Mouse (Mus musculus) forebrain, embryonic 14.5 days (tissue): Measurements from ENCODE around the gene Myo3b. TPM values are rescaled to one million over a fixed set of nuclear protein-coding genes. Genes with fewer than 3 reads are reported as not detected.

ENCODE experiments used
- ATAC-seq: fragments of 200-750 bp; cut with Nextera tagmentation; 2 replicates; pipeline ENCODE4 v1.8.0; 2017; ENCODE audit warnings: mild to moderate bottlenecking, moderate library complexity
- DNase-seq: peaks from one replicate; pipeline ENCODE4 v3.0.0-alpha.2; 2015; ENCODE audit warnings: low spot score
- H3K27ac ChIP-seq: fragments of 300-500 bp; sonication (generic); 2 replicates; pipeline ENCODE4 v1.5.1; 2014; ENCODE audit warnings: low read depth, mild to moderate bottlenecking, control low read depth, low read length, moderate library complexity
- H3K27me3 ChIP-seq: fragments of 300-500 bp; sonication (generic); replicated peaks from 2 replicates; pipeline ENCODE4 v1.6.1; 2014; ENCODE audit warnings: low read length, control low read depth, mixed read lengths; ENCODE audit not compliant: control insufficient read depth, insufficient read depth
- H3K36me3 ChIP-seq: fragments of 300-500 bp; sonication (generic); 2 replicates; pipeline ENCODE4 v1.6.1; 2014; ENCODE audit warnings: low read length, control low read depth; ENCODE audit not compliant: control insufficient read depth, insufficient read depth
- H3K4me1 ChIP-seq: fragments of 300-500 bp; sonication (generic); 2 replicates; pipeline ENCODE4 v1.6.1; 2014; ENCODE audit warnings: antibody characterized with exemption, low read length, control low read depth; ENCODE audit not compliant: control insufficient read depth, insufficient read depth
- H3K4me2 ChIP-seq: fragments of 300-500 bp; sonication (generic); 2 replicates; pipeline ENCODE4 v1.6.1; 2014; ENCODE audit warnings: mild to moderate bottlenecking, control low read depth, low read length
- H3K4me3 ChIP-seq: fragments of 300-500 bp; sonication (generic); 2 replicates; pipeline ENCODE4 v1.5.1; 2014; ENCODE audit warnings: low read depth, low read length, control low read depth
- H3K9ac ChIP-seq: fragments of 300-500 bp; sonication (generic); 2 replicates; pipeline ENCODE4 v1.6.1; 2014; ENCODE audit warnings: mild to moderate bottlenecking, low read length, control low read depth, moderate library complexity
- H3K9me3 ChIP-seq: fragments of 300-500 bp; sonication (generic); replicated peaks from 2 replicates; pipeline ENCODE4 v1.6.1; 2016; ENCODE audit warnings: low read length, control low read depth, mixed read lengths; ENCODE audit not compliant: control insufficient read depth
- WGBS: fragments of 180-500 bp; shearing (Covaris S2); extraction: QIAGEN DNeasy Blood & Tissue Kit; methylation state at CpG from one replicate; pipeline ENCODE4 v1.1.7; 2014; 5-methylcytosine and 5-hydroxymethylcytosine counted together
- polyA plus RNA-seq: library from polyadenylated mRNA; unstranded; fragments of >200 nt; fragmentation: Nextera tagmentation; extraction: Ambion mirVana; gene quantifications from 2 replicates; pipeline ENCODE4 v1.2.1, GENCODE M21; 2014

Myo3b gene
- polyA plus RNA-seq, 1 experiment from 2014 or later: 0.09 TPM

DNA sequence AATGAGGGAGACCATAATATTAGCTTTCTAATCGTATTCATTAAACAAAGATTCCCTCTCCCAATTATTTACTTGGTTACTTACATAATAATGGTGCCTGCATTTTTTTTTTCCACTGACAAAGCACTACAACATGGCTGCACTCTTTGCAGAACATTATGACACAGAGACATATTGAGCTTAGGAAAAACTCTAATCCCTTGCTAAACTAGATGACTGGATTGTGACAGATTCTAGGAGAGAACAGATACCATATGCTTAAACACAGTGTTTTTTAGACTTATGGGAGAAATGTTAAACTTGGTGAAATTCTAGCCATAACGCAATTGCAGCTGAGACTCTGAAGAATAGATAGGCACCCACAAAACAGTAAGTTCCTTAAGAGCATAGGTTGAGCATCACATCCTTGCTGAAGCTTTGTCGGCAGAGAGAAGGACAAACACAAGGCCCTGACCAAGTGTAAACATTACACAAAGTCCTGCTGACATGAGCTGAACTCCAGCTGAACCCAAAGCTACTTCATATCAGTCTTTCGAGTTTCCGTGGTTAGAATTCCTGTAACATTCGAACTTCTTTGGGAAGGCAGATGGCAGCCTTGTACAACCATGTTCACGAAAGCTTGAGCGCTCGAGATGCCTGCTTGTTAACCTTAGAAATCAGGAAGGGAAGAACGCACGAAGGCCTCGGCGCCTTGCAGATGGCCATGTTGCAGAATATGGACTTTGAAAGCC lies 382.4 kb downstream of the Myo3b start:
- Histone ChIP-seq H3K9ac (no peak overlapping the region), H3K27ac (no peak overlapping the region), H3K4me2 (no peak overlapping the region), H3K36me3 (no peaks in the 10 kb centered on the region), H3K27me3 (no peaks in the 10 kb centered on the region), H3K9me3 (no peaks in the 10 kb centered on the region), H3K4me3 (no peak overlapping the region), H3K4me1 (no peaks in the 10 kb centered on the region)
- DNase-seq: no peak
- WGBS: 87% methylated on average over 13 of the region's 13 CpGs
- ATAC-seq: no peak

DNA sequence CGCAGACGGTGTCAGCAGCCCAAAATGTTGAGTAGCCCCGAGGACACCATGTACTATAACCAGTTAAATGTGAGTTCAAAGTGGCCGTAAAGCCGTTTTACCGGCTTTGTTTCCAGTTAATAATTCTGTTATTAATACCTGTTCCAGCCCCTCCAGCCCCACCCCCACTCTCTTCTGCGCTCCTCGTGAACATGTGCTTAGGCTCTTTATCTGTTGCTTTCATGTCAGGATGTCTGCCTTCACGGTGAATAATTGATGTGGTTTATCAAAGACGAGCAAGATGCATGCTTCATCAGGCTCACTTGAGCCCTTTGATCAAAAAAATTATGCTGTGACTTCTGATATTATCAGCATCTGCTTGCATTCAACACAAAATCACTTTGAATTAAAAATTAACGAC lies 386.7 kb downstream of the Myo3b start:
- no peak for DNase-seq
- ATAC-seq: no peak
- no peak overlapping the region for H3K4me3 ChIP-seq
- H3K9me3 ChIP-seq: no peaks in the 10 kb centered on the region
- no peaks in the 10 kb centered on the region for H3K27me3 ChIP-seq
- H3K9ac ChIP-seq: no peak overlapping the region
- no peaks in the 10 kb centered on the region for H3K4me1 ChIP-seq
- no peak overlapping the region for H3K27ac ChIP-seq
- no peaks in the 10 kb centered on the region for H3K36me3 ChIP-seq
- no peak overlapping the region for H3K4me2 ChIP-seq
- 74% methylated on average over 11 of the region's 11 CpGs for WGBS

- Histone ChIP-seq H3K36me3 (no peaks in the 10 kb centered on the region), H3K9me3 (0 out of 2 replicates have a peak, but pooled peaks cover under 1% of the 10 kb centered on the region), H3K4me3 (no peak overlapping the region), H3K27me3 (no peaks in the 10 kb centered on the region), H3K9ac (no peak overlapping the region), H3K4me1 (peaks cover 4% of the 10 kb centered on the region), H3K27ac (no peak overlapping the region), H3K4me2 (peak overlapping the region; percentile 34; the same call in 1 of the 2 replicates)
- DNase-seq: peak; percentile 85
- peak; percentile 71 for ATAC-seq
- WGBS: 0% methylated on average over 4 of the region's 4 CpGs
These were observed 404.1 kb downstream of the Myo3b start for GRCm38 (mm10) chr2:70443035-70443434.

DNA sequence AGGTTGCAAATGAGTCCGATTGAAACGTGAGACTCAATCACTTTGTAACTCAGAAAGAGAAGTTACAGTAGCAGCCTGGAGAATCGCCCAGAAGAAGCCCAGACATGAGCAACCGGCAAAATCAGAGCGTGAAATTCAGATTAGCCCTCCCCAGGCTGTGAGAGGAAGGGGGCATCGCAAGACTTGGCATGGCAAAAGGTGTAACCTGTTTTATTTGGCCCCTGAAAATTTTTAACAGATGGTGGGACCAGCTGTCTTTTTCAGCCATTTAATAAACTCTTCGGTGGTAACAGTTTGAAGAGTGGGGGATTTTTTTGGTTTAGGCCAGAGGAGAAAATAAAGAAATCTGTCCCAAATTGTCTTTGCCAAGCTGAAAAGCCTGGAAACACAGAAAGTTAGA lies 405.2 kb downstream of the Myo3b start:
- H3K27me3 ChIP-seq: no peaks in the 10 kb centered on the region
- no peak overlapping the region for H3K4me3 ChIP-seq
- DNase-seq: peak; percentile 85
- no peaks in the 10 kb centered on the region for H3K9me3 ChIP-seq
- 11% methylated on average over 7 of the region's 7 CpGs for WGBS
- no peak overlapping the region for H3K27ac ChIP-seq
- no peaks in the 10 kb centered on the region for H3K36me3 ChIP-seq
- no peak overlapping the region for H3K9ac ChIP-seq
- peak; percentile 77; the same call in 1 of the 2 replicates for ATAC-seq
- H3K4me1 ChIP-seq: peaks cover 4% of the 10 kb centered on the region
- peak overlapping the region; percentile 34 for H3K4me2 ChIP-seq

DNA sequence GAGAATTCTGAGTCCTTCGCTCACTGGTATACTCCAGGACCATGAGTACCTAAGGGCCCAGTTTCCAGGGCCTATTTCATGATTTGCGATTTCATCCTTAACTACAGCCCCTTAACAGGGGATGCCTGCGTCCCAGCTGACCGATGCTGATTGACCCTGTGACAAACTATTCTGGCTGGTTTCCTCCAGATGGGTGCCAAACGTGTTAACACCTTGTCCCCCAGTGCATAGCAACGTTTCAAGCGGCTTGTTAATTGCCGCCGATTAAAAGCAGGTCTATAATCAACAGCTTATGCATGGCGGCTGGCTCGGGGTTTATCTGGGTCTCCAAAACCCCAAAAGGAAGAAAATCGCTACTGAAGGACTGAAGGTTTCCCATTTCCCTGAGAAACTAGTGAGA lies 417.3 kb downstream of the Myo3b start:
- H3K36me3 ChIP-seq: no peaks in the 10 kb centered on the region
- H3K27ac ChIP-seq: no peak overlapping the region
- H3K9ac ChIP-seq: 0 out of 2 replicates have a peak overlapping the region, but pooled peaks have one; percentile 29
- WGBS: 10% methylated on average over 12 of the region's 12 CpGs
- ATAC-seq (peak; percentile 54; the same call in 1 of the 2 replicates), DNase-seq (peak; percentile 68)
- no peaks in the 10 kb centered on the region for H3K9me3 ChIP-seq
- H3K4me2 ChIP-seq: peak overlapping the region; percentile 42
- H3K4me3 ChIP-seq: peak overlapping the region; percentile 11; the same call in 1 of the 2 replicates
- H3K27me3 ChIP-seq: no peaks in the 10 kb centered on the region
- no peaks in the 10 kb centered on the region for H3K4me1 ChIP-seq

GRCm38 (mm10) chr2:70463606-70464005 lies 424.7 kb downstream of the Myo3b start:
- 82% methylated on average over 1 of the region's 1 CpGs for WGBS
- H3K4me1 ChIP-seq: no peaks in the 10 kb centered on the region
- H3K27me3 ChIP-seq: no peaks in the 10 kb centered on the region
- no peak overlapping the region for H3K4me3 ChIP-seq
- H3K9me3 ChIP-seq: no peaks in the 10 kb centered on the region
- DNase-seq (no peak), ATAC-seq (no peak)
- no peak overlapping the region for H3K9ac ChIP-seq
- H3K36me3 ChIP-seq: no peaks in the 10 kb centered on the region
- no peak overlapping the region for H3K27ac ChIP-seq
- no peak overlapping the region for H3K4me2 ChIP-seq

DNA sequence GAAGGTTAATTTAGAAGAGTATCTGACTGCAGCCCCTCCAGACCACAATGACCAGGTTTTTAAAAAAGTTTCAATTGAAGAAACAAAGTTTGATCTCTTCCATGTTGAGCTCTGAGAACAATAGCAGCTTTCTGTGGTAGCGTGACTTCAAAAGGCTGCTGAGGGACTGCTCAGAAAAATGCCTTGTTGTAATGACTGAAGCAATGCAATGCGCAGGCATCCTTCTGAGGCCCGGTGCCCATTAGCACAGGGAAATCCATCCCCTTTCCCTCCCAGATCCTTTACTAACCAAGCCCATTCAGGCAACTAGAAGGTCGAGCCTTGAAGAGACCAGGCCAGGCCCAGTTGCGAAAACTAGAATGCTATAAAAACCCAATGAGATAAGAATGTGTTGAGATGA lies 432.2 kb downstream of the Myo3b start:
- H3K9me3 ChIP-seq: no peaks in the 10 kb centered on the region
- peaks cover 18% of the 10 kb centered on the region for H3K4me1 ChIP-seq
- WGBS: 9% methylated on average over 5 of the region's 5 CpGs

DNA sequence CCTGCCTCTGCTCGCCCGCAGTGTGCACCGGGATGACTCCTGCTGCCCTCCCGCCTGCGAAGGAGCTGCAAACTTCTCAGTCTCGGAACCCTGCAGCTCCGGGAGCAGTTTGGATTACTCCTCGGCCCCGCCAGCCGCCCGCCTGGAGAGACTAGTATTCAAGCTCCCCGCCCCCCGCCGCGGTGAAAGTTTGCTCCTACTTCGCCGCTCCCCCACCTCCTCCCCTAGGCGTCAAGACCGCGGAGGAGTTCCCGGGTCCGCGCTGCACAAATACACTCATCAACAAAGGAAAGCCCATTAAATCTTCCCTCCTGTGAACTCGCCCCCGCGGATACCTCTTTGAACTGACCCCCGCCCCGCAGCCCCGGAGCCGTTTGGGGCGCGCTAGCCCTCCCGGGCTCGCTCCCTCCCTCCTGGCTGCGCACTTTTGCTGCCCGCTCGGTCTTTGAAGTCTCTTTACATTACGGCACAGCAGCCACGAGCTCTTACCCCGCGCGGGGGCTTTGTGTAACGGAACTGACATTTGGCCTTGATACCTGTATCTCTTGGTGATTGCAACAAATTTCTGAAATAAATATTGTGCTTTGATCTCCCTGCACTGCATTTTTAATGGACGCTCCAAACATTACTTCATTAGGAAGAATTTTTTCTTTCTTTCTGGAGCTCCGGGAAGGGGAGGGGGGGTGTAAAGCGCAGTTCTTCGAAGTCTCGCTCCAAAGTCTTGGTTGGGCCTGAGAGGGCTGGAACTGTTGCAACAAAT lies 433.1 kb downstream of the Myo3b start:
- ATAC-seq (no peak), DNase-seq (peak; percentile 44)
- Histone ChIP-seq H3K9ac (peak overlapping the region; percentile 30), H3K4me3 (peak overlapping the region; percentile 30), H3K4me1 (peaks cover 26% of the 10 kb centered on the region), H3K9me3 (no peaks in the 10 kb centered on the region), H3K27me3 (peaks cover 70% of the 10 kb centered on the region), H3K4me2 (peak overlapping the region; percentile 59), H3K36me3 (no peaks in the 10 kb centered on the region), H3K27ac (no peak overlapping the region)
- 1% methylated on average over 47 of the region's 48 CpGs for WGBS

More for the DNA sequence above, 432.2 kb downstream of the Myo3b start:
- no peaks in the 10 kb centered on the region for H3K36me3 ChIP-seq
- H3K27me3 ChIP-seq: peaks cover 61% of the 10 kb centered on the region
- no peak overlapping the region for H3K4me2 ChIP-seq
- H3K4me3 ChIP-seq: no peak overlapping the region
- no peak overlapping the region for H3K9ac ChIP-seq
- no peak overlapping the region for H3K27ac ChIP-seq
- ATAC-seq: no peak
- DNase-seq: no peak
